Mouse (Mus musculus) right cerebral cortex, adult 2 months (tissue): ENCODE data around the gene Slc16a14.

ENCODE experiments used
- DNase-seq, 2 experiments: peaks; one replicate each; pipeline ENCODE4 v3.0.0; 2021 to 2022; ENCODE audit warnings: low spot score in 2 of 2

Gene Slc16a14

GRCm38 (mm10) chr1:84866706-84867230 lies 68.2 kb downstream of the Slc16a14 start:
- no peak for DNase-seq

GRCm38 (mm10) chr1:84866231-84866630 lies 68.7 kb downstream of the Slc16a14 start:
- no peak for DNase-seq

GRCm38 (mm10) chr1:84864645-84865044 lies 70.3 kb downstream of the Slc16a14 start:
- no peak for DNase-seq

- no peak for DNase-seq
Observed at GRCm38 (mm10) chr1:84861255-84861630, 73.7 kb downstream of the Slc16a14 start.

GRCm38 (mm10) chr1:84860360-84861254 lies 74.3 kb downstream of the Slc16a14 start:
- no peak for DNase-seq

- no peak for DNase-seq
Observed at GRCm38 (mm10) chr1:84859597-84859996, 75.3 kb downstream of the Slc16a14 start.
